Mouse (Mus musculus) limb, embryonic 11.5 days (tissue): ENCODE measurements around the gene Wdr45. TPM values are rescaled to one million over a fixed set of nuclear protein-coding genes. Genes with fewer than 3 reads are reported as not detected.
A peak's percentile ranks its signal among the peaks of the same experiment; 100 is the strongest.

Source experiments
- ATAC-seq: fragments of 200-750 bp; cut with Nextera tagmentation; 2 replicates; pipeline ENCODE4 v1.8.0; 2017; ENCODE audit warnings: low read depth; ENCODE audit not compliant: insufficient number of reproducible peaks, low FRiP score, low TSS enrichment
- DNase-seq: peaks from one replicate; pipeline ENCODE4 v3.0.0-alpha.2; 2015; ENCODE audit warnings: low spot score
- H3K27ac ChIP-seq: fragments of 300-500 bp; sonication (generic); replicated peaks from 2 replicates; pipeline ENCODE4 v1.5.1; 2014; ENCODE audit warnings: low read depth, mild to moderate bottlenecking, low read length
- H3K27me3 ChIP-seq: fragments of 300-500 bp; sonication (generic); 2 replicates; pipeline ENCODE4 v1.6.1; 2014; ENCODE audit warnings: mild to moderate bottlenecking, low read length, mixed read lengths; ENCODE audit not compliant: control insufficient read depth, insufficient read depth
- H3K36me3 ChIP-seq: fragments of 300-500 bp; sonication (generic); 2 replicates; pipeline ENCODE4 v1.6.1; 2014; ENCODE audit warnings: mild to moderate bottlenecking, low read length, moderate library complexity, mixed read lengths; ENCODE audit not compliant: control insufficient read depth, insufficient read depth
- H3K4me1 ChIP-seq: fragments of 300-500 bp; sonication (generic); 2 replicates; pipeline ENCODE4 v1.6.1; 2014; ENCODE audit warnings: low read length, mixed read lengths; ENCODE audit not compliant: control insufficient read depth, insufficient read depth
- H3K4me2 ChIP-seq: fragments of 300-500 bp; sonication (generic); 2 replicates; pipeline ENCODE4 v1.6.1; 2014; ENCODE audit warnings: low read depth, mild to moderate bottlenecking, moderate library complexity; ENCODE audit not compliant: severe bottlenecking
- H3K4me3 ChIP-seq: fragments of 300-500 bp; sonication (generic); 2 replicates; pipeline ENCODE4 v1.5.1; 2014; ENCODE audit warnings: low read depth, low read length
- H3K9ac ChIP-seq: fragments of 300-500 bp; sonication (generic); 2 replicates; pipeline ENCODE4 v1.6.1; 2014; ENCODE audit warnings: mild to moderate bottlenecking, low read length
- H3K9me3 ChIP-seq: fragments of 300-500 bp; sonication (generic); 2 replicates; pipeline ENCODE4 v1.6.1; 2016; ENCODE audit warnings: low read length; ENCODE audit not compliant: control insufficient read depth
- WGBS: fragments of 180-500 bp; shearing (Covaris S2); extraction: QIAGEN DNeasy Blood & Tissue Kit; methylation state at CpG from one replicate; pipeline ENCODE4 v1.1.7; 2014; 5-methylcytosine and 5-hydroxymethylcytosine counted together
- polyA plus RNA-seq: library from polyadenylated mRNA; unstranded; fragments of >200 nt; fragmentation: Nextera tagmentation; extraction: Ambion mirVana; gene quantifications from 2 replicates; pipeline ENCODE4 v1.2.1, GENCODE M21; 2014

Wdr45 gene
- polyA plus RNA-seq, 1 experiment from 2014 or later, result 16.7 TPM

DNA sequence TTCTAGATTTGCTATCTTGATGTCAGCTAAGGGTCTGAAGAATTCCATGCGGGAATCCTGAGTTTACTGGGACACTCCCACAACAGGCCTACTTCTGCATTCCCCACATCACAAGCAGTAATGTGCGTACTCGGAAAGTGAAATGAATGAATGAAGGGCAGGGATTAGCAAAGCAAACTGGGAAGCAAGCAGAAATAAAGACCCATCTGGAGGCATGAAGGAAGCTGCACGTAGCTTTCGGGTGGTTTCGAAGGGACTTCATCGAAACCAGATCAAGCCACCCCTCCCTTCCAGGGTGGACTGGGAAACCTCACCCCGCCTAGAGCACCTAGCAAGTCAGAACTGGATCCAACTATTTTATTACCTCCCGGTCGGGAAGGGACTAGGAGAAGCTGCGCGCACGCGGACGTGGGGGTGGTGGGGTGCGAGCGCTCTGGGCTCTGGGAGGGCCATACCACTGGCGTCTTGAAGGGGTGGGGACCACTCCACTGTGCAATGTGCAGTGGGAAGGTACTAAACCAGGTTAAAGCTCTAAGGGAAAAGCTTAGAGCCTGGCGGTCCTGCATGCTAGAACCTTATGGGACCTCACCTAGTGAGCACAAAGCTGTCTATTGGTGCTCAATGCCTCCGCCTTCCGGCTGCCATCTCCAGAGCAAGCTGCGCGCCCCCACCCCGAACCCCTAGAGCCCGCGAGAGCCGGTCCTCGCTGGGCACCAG lies 39.7 kb upstream of the Wdr45 start:
- H3K27ac ChIP-seq, result no peak overlapping the region
- H3K4me2 ChIP-seq, result peak overlapping the region; percentile 38
- H3K36me3 ChIP-seq, result no peaks in the 10 kb centered on the region
- 0 out of 2 replicates have a peak overlapping the region, but pooled peaks have one; percentile 2 for H3K9ac ChIP-seq
- DNase-seq (peak; percentile 44), ATAC-seq (0 out of 2 replicates have a peak, but pooled peaks have one; percentile 41)
- 31% methylated on average over 26 of the region's 28 CpGs for WGBS
- H3K9me3 ChIP-seq, result no peaks in the 10 kb centered on the region; the same call in 1 of the 2 replicates
- H3K4me3 ChIP-seq, result no peak overlapping the region
- no peaks in the 10 kb centered on the region for H3K27me3 ChIP-seq
- no peaks in the 10 kb centered on the region for H3K4me1 ChIP-seq

DNA sequence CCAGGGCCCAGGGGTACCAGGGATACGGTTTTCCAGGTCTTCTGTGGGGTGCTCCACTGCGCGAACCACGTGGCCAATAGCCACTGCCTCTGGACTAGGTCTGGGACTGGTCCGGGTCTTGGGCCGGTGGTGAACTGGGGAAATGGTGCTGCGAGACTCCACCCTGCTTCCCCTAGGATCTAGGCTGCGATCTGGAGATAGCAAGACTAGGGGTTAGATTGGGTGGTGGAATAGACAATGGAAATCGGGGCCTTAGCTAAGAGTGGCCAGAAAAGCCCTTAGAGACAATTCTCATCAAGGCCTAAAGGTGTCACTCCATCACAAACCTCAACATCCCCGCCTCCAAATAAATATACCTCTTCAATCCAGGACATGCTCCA lies 39.1 kb upstream of the Wdr45 start:
- Histone ChIP-seq H3K4me1 (no peaks in the 10 kb centered on the region), H3K4me3 (no peak overlapping the region), H3K9ac (0 out of 2 replicates have a peak overlapping the region, but pooled peaks have one; percentile 2), H3K27me3 (no peaks in the 10 kb centered on the region), H3K4me2 (peak overlapping the region; percentile 38), H3K27ac (no peak overlapping the region), H3K9me3 (no peaks in the 10 kb centered on the region; the same call in 1 of the 2 replicates), H3K36me3 (no peaks in the 10 kb centered on the region)
- 47% methylated on average over 10 of the region's 10 CpGs for WGBS
- ATAC-seq, result 0 out of 2 replicates have a peak, but pooled peaks have one; percentile 20
- no peak for DNase-seq

GRCm38 (mm10) chrX:7678986-7679385 lies 35.1 kb upstream of the Wdr45 start:
- 59% methylated on average over 3 of the region's 3 CpGs for WGBS
- no peak overlapping the region for H3K9ac ChIP-seq
- H3K36me3 ChIP-seq, result no peaks in the 10 kb centered on the region
- H3K4me2 ChIP-seq, result no peak overlapping the region
- DNase-seq, result no peak
- no peak overlapping the region for H3K27ac ChIP-seq
- ATAC-seq, result no peak
- no peaks in the 10 kb centered on the region; the same call in 1 of the 2 replicates for H3K9me3 ChIP-seq
- H3K4me3 ChIP-seq, result no peak overlapping the region
- no peaks in the 10 kb centered on the region for H3K4me1 ChIP-seq
- no peaks in the 10 kb centered on the region for H3K27me3 ChIP-seq

- H3K9me3 ChIP-seq, result no peaks in the 10 kb centered on the region; the same call in 1 of the 2 replicates
- DNase-seq (peak; percentile 90), ATAC-seq (peak; percentile 90)
- no peaks in the 10 kb centered on the region for H3K27me3 ChIP-seq
- 0 out of 2 replicates have a peak overlapping the region, but pooled peaks have one; percentile 2 for H3K4me3 ChIP-seq
- 0 out of 2 replicates have a peak overlapping the region, but pooled peaks have one; percentile 2 for H3K9ac ChIP-seq
- peak overlapping the region; percentile 40; the same call in 1 of the 2 replicates for H3K4me2 ChIP-seq
- no peaks in the 10 kb centered on the region for H3K36me3 ChIP-seq
- H3K4me1 ChIP-seq, result no peaks in the 10 kb centered on the region
- no peak overlapping the region for H3K27ac ChIP-seq
- 20% methylated on average over 27 of the region's 27 CpGs for WGBS
Observed at GRCm38 (mm10) chrX:7679405-7680056, 34.6 kb upstream of the Wdr45 start.

GRCm38 (mm10) chrX:7680057-7680412 lies 34.1 kb upstream of the Wdr45 start:
- no peaks in the 10 kb centered on the region for H3K4me1 ChIP-seq
- no peak overlapping the region for H3K27ac ChIP-seq
- 30% methylated on average over 12 of the region's 12 CpGs for WGBS
- no peaks in the 10 kb centered on the region for H3K36me3 ChIP-seq
- DNase-seq (no peak), ATAC-seq (no peak; the same call in 1 of the 2 replicates)
- 0 out of 2 replicates have a peak overlapping the region, but pooled peaks have one; percentile 2 for H3K4me3 ChIP-seq
- H3K9ac ChIP-seq, result 0 out of 2 replicates have a peak overlapping the region, but pooled peaks have one; percentile 2
- H3K9me3 ChIP-seq, result no peaks in the 10 kb centered on the region; the same call in 1 of the 2 replicates
- peak overlapping the region; percentile 40; the same call in 1 of the 2 replicates for H3K4me2 ChIP-seq
- H3K27me3 ChIP-seq, result no peaks in the 10 kb centered on the region

DNA sequence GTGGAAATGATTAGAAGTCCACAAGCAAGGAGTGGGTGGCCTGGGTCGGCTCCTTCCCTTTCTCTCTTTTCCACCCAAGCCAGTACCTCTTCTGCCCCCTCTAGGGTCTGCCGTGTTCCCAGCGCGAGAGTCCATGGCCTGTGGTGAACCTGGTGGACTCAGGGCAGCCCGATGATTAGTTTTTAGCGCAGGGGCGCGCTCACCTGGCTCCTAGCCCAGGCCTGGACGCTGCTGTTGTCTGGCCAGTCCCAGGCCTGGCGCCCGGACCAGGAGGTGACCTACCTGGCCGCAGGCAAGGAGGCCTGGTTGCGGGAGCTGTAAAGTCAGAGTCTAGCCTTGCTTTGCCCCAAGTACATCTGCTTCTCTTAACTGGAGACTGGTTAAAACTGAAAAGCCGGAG lies 33.3 kb upstream of the Wdr45 start, which contains the start of gene Magix:
Gene Magix (minus strand): TSS at position 388 of the 400 bp plus-strand sequence.
- Histone ChIP-seq H3K4me1 (no peaks in the 10 kb centered on the region), H3K9me3 (no peaks in the 10 kb centered on the region; the same call in 1 of the 2 replicates), H3K4me2 (peak within 1 kb of the TSS; percentile 40; the same call in 1 of the 2 replicates), H3K36me3 (no peaks in the 10 kb centered on the region), H3K27ac (no peak within 1 kb of the TSS), H3K4me3 (0 out of 2 replicates have a peak within 1 kb of the TSS, but pooled peaks have one; percentile 2), H3K27me3 (no peaks in the 10 kb centered on the region), H3K9ac (no peak within 1 kb of the TSS)
- DNase-seq (no peak), ATAC-seq (no peak)
- WGBS, result 66% methylated on average over 14 of the region's 14 CpGs

DNA sequence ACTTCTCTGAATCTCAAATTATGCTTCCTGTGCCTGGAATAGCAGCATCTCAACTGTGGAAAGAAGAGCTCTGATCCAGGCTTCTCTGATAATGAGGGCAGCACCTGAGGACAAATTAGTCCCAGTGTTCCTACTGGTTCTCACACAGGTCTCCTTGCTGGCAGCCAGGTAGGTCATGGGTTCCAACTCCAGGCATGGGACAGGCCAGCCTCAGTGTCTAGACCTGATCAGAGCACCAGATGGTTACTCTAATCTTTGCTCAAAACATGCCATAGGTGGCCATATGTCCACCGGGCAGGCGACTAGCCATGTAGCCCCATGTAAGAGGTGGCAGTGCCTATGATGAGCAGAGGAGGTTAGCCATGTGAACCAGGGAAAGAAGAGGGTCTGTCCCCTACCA lies 25.8 kb upstream of the Wdr45 start:
- DNase-seq, result no peak
- no peaks in the 10 kb centered on the region for H3K4me1 ChIP-seq
- no peak overlapping the region for H3K4me3 ChIP-seq
- H3K4me2 ChIP-seq, result no peak overlapping the region
- no peaks in the 10 kb centered on the region for H3K27me3 ChIP-seq
- no peak overlapping the region for H3K27ac ChIP-seq
- no peaks in the 10 kb centered on the region for H3K36me3 ChIP-seq
- no peak overlapping the region for H3K9ac ChIP-seq
- H3K9me3 ChIP-seq, result no peaks in the 10 kb centered on the region
- WGBS, result 88% methylated on average over 2 of the region's 2 CpGs
- ATAC-seq, result no peak

DNA sequence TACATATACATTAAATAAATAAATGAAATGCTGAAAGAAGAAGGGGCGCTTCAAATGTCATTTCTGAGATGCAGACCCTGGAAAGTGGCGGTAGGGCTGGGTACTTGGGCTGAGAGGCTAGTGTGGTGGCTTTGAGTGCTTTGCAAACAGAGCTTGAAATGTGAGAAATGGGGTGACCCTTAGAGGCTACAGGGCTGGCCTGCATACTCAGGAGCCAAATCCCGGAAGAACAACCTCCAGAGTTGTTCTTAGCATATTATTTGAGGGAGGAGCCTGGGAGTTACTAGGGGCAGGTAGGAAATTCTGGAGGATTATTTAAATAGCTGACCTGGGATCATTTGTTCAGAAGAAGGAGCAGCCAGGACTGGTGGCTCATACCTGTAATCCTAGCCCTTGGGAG lies 23.6 kb upstream of the Wdr45 start:
- no peak overlapping the region for H3K27ac ChIP-seq
- 73% methylated on average over 3 of the region's 3 CpGs for WGBS

More for the DNA sequence above, 23.6 kb upstream of the Wdr45 start:
- H3K9ac ChIP-seq, result no peak overlapping the region
- DNase-seq (no peak), ATAC-seq (no peak)
- no peaks in the 10 kb centered on the region for H3K27me3 ChIP-seq
- H3K4me2 ChIP-seq, result no peak overlapping the region
- H3K9me3 ChIP-seq, result no peaks in the 10 kb centered on the region
- no peaks in the 10 kb centered on the region for H3K36me3 ChIP-seq
- no peaks in the 10 kb centered on the region for H3K4me1 ChIP-seq
- H3K4me3 ChIP-seq, result no peak overlapping the region
